Mouse (Mus musculus): Measurements from ENCODE around the gene Pml. TPM values are rescaled to one million over a fixed set of nuclear protein-coding genes. Genes with fewer than 3 reads are reported as not detected.

Pml gene
- polyA plus RNA-seq, 1 experiment from 2014 or later, result 4.0 TPM

DNA sequence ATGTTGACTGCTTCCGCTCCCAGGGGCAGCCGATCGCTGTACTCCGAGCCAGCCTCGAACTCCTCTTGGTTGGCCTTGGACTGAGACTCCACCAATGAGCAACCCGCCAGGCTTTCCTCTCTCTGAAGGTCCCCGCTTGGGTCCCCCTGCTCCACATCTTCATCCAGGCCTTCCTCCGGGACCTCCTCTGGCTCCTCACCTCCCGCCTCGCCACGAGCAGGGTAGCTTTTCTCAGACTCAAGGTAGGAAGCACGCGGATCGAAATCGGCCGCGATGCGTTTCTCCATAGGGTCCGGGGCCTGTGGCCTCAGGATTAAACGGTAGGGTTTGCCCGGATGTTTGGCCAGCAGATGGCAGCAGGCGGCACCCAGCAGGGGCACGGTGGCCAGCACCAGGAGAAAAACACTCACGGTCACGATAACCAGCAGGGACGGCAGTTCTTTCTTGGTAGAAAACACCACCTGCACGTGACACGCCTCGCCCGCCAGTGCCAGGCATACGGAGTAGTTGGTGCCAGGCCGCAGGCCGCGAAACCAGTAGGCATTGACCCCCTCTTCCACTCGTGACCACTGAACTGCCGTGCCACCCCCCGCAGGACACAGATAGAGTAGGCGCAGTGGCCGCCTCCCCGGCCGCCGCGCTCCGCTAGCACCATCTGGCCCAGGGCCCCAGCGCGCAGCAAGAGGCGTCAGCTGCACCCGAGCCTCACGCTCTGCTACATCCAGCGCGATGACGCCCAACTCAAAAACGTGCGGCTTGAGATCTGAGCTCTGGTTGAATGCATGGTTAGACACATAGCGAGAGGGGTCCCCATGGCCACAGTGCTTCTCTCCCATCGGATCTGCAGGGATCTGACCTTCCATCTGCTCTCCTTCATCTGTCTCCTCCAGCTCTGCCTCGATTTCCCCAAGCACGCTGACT, 51.5 kb downstream of the Pml start:
- Histone ChIP-seq H3K27ac (replicated peaks) (peak overlapping the region; percentile 87), H3K36me3 (no peaks in the 10 kb centered on the region), H3K4me1 (replicated peaks) (peaks cover 60% of the 10 kb centered on the region), H3K9me3 (no peaks in the 10 kb centered on the region), H3K9ac (peak overlapping the region; percentile 71), H3K4me3 (peak overlapping the region; percentile 37), H3K4me2 (peak overlapping the region; percentile 59), H3K27me3 (peaks cover 100% of the 10 kb centered on the region)
- ATAC-seq (ENCODE audit: low read depth), result no peak
- WGBS, result 1% methylated on average over 58 of the region's 58 CpGs

DNA sequence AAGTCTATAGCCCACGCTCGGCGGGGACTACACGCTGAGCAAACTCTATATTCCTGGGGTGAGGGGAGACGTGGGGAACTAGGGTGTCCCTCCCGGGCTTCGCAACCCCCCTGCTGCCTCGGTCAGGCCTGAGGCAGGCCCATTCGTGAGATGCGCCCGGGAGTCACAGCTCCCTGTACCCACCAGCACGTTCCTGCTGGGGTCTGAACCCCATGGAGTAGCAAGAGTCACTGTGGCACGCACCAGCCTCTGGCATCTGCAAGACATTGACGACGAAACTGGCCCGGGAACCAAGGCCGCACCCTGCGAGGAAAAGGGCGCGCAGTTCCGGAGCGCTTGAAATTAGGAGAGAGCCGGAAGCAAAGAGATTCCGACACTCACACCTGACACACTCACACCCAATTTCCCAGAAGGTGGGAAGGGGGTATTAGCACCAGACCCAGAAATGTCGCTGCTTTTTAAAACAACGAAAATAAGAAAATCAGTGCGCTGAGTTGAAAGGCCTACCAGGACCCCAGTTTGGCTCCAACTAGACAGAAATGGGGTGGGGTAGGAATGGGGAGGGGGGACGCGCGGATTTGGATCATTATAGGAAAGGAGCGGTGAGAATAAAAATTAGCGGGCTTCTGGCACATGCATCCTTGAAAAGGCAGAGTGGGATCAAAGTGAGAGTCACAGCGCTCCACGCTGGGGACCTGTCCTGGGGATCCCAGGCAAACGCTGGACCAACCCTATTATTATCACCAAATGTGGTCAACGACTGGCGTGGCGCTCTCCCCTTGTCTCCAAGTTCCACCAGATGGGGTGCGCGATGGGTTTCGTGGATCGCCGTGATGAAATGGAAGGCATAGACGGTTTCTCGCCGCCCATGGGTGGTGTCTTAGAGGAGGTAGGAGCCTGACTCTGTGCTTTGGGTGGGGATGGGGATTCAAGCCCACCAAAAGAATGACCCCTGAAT, 52.7 kb downstream of the Pml start:
- H3K4me1 ChIP-seq (replicated peaks), result peaks cover 49% of the 10 kb centered on the region
- WGBS, result 2% methylated on average over 46 of the region's 46 CpGs
- H3K27me3 ChIP-seq, result peaks cover 92% of the 10 kb centered on the region
- peak overlapping the region; percentile 37 for H3K4me3 ChIP-seq
- H3K36me3 ChIP-seq, result no peaks in the 10 kb centered on the region
- H3K9me3 ChIP-seq, result no peaks in the 10 kb centered on the region
- peak overlapping the region; percentile 71 for H3K9ac ChIP-seq
- H3K4me2 ChIP-seq, result peak overlapping the region; percentile 59
- peak overlapping the region; percentile 87 for H3K27ac ChIP-seq (replicated peaks)
- no peak for ATAC-seq (ENCODE audit: low read depth)

- Histone ChIP-seq H3K4me3 (peak overlapping the region; percentile 37), H3K9ac (peak overlapping the region; percentile 71), H3K9me3 (no peaks in the 10 kb centered on the region), H3K27me3 (peaks cover 86% of the 10 kb centered on the region), H3K36me3 (no peaks in the 10 kb centered on the region), H3K4me2 (peak overlapping the region; percentile 59), H3K27ac (replicated peaks) (peak overlapping the region; percentile 46; the same call in 1 of the 2 replicates), H3K4me1 (replicated peaks) (peaks cover 41% of the 10 kb centered on the region)
- ATAC-seq (ENCODE audit: low read depth), result no peak
- WGBS, result 2% methylated on average over 14 of the region's 14 CpGs
Observed at GRCm38 (mm10) chr9:58196141-58196540, 53.4 kb downstream of the Pml start.

DNA sequence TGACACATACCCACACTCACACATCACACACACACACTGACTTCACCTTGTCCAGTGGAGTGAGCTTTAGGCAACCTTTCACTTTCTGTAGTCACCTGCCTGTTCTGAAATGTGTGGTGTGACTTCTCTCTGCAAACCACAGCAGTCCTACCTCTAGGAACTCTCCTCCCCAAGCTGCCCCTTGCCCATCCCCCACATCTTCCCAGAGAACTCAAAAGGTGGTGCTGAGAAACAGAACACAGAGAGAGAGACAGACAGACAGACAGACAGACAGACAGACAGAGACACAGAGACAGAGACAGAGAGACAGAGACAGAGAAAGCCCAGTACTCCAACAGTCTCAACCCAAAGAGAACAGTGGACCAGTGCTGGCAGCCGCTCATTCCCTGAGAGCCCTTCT, 53.9 kb downstream of the Pml start:
- H3K9ac ChIP-seq, result peak overlapping the region; percentile 71
- no peaks in the 10 kb centered on the region for H3K9me3 ChIP-seq
- peaks cover 86% of the 10 kb centered on the region for H3K27me3 ChIP-seq
- H3K4me3 ChIP-seq, result peak overlapping the region; percentile 37
- H3K27ac ChIP-seq (replicated peaks), result peak overlapping the region; percentile 9; the same call in 1 of the 2 replicates
- ATAC-seq (ENCODE audit: low read depth), result no peak
- H3K4me2 ChIP-seq, result peak overlapping the region; percentile 59
- H3K36me3 ChIP-seq, result no peaks in the 10 kb centered on the region
- peaks cover 40% of the 10 kb centered on the region for H3K4me1 ChIP-seq (replicated peaks)
- 20% methylated on average over 1 of the region's 1 CpGs for WGBS

- no peak overlapping the region for H3K4me2 ChIP-seq
Observed at GRCm38 (mm10) chr9:58194222-58194621, 55.4 kb downstream of the Pml start.

GRCm38 (mm10) chr9:58184456-58184855, 65.1 kb downstream of the Pml start:
- Histone ChIP-seq H3K4me3 (no peak overlapping the region), H3K27me3 (no peaks in the 10 kb centered on the region), H3K4me1 (replicated peaks) (no peaks in the 10 kb centered on the region), H3K4me2 (no peak overlapping the region), H3K9me3 (no peaks in the 10 kb centered on the region), H3K36me3 (no peaks in the 10 kb centered on the region), H3K27ac (replicated peaks) (no peak overlapping the region), H3K9ac (no peak overlapping the region)
- no peak for ATAC-seq (ENCODE audit: low read depth)
- 75% methylated on average over 6 of the region's 6 CpGs for WGBS

More at GRCm38 (mm10) chr9:58194222-58194621, 55.4 kb downstream of the Pml start:
- peaks cover 74% of the 10 kb centered on the region for H3K27me3 ChIP-seq
- 71% methylated on average over 9 of the region's 9 CpGs for WGBS
- H3K27ac ChIP-seq (replicated peaks), result no peak overlapping the region
- H3K9me3 ChIP-seq, result no peaks in the 10 kb centered on the region
- H3K9ac ChIP-seq, result no peak overlapping the region
- no peak for ATAC-seq (ENCODE audit: low read depth)
- no peaks in the 10 kb centered on the region for H3K36me3 ChIP-seq
- H3K4me3 ChIP-seq, result no peak overlapping the region
- H3K4me1 ChIP-seq (replicated peaks), result peaks cover 34% of the 10 kb centered on the region

GRCm38 (mm10) chr9:58179390-58179789, 70.2 kb downstream of the Pml start:
- ATAC-seq (ENCODE audit: low read depth), result no peak
- H3K4me3 ChIP-seq, result no peak overlapping the region
- 81% methylated on average over 2 of the region's 2 CpGs for WGBS
- no peaks in the 10 kb centered on the region for H3K9me3 ChIP-seq
- no peaks in the 10 kb centered on the region for H3K36me3 ChIP-seq
- H3K4me1 ChIP-seq (replicated peaks), result peaks cover 10% of the 10 kb centered on the region
- H3K27ac ChIP-seq (replicated peaks), result no peak overlapping the region
- H3K4me2 ChIP-seq, result no peak overlapping the region
- no peak overlapping the region for H3K9ac ChIP-seq
- no peaks in the 10 kb centered on the region for H3K27me3 ChIP-seq

DNA sequence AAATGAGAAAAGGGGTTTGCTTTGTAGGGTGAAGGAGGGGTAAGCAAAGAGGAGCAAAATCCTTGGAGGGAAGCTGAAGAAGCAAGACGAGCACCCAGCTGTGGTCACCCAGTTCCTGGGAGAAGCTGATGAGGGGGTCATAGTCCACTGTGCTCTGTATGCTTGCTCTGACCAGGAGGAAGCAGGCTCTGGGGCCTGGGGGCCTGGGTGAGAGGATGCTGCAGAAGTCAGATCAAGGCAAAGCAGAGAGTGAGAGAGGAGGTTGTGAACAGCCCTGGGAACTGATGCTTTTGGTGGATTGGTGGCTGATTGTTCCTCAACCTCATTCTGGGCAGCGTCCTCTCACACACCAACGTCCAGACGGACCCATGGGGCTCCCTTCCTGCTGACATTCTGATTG, 72.4 kb downstream of the Pml start:
- no peak for ATAC-seq (ENCODE audit: low read depth)
- Histone ChIP-seq H3K4me2 (no peak overlapping the region), H3K4me1 (replicated peaks) (peaks cover 10% of the 10 kb centered on the region), H3K27ac (replicated peaks) (no peak overlapping the region), H3K9me3 (no peaks in the 10 kb centered on the region), H3K27me3 (no peaks in the 10 kb centered on the region), H3K36me3 (no peaks in the 10 kb centered on the region), H3K9ac (no peak overlapping the region), H3K4me3 (no peak overlapping the region)
- WGBS, result 52% methylated on average over 4 of the region's 4 CpGs

- H3K9me3 ChIP-seq, result no peaks in the 10 kb centered on the region
- H3K27ac ChIP-seq (replicated peaks), result no peak overlapping the region
- H3K9ac ChIP-seq, result no peak overlapping the region
- peaks cover 10% of the 10 kb centered on the region for H3K4me1 ChIP-seq (replicated peaks)
- H3K27me3 ChIP-seq, result no peaks in the 10 kb centered on the region
- H3K36me3 ChIP-seq, result no peaks in the 10 kb centered on the region
- 57% methylated on average over 5 of the region's 5 CpGs for WGBS
- no peak for ATAC-seq (ENCODE audit: low read depth)
- no peak overlapping the region for H3K4me3 ChIP-seq
- H3K4me2 ChIP-seq, result no peak overlapping the region
Observed at GRCm38 (mm10) chr9:58175745-58176487, 73.7 kb downstream of the Pml start.

- WGBS, result 21% methylated on average over 5 of the region's 5 CpGs
- H3K9me3 ChIP-seq, result no peaks in the 10 kb centered on the region
- no peak overlapping the region for H3K4me3 ChIP-seq
- H3K36me3 ChIP-seq, result no peaks in the 10 kb centered on the region
- no peaks in the 10 kb centered on the region for H3K27me3 ChIP-seq
- H3K4me2 ChIP-seq, result no peak overlapping the region
- ATAC-seq (ENCODE audit: low read depth), result peak; percentile 43; the same call in 1 of the 2 replicates
- peak overlapping the region; percentile 59 for H3K27ac ChIP-seq (replicated peaks)
- H3K4me1 ChIP-seq (replicated peaks), result peaks cover 10% of the 10 kb centered on the region
- no peak overlapping the region for H3K9ac ChIP-seq
Observed at GRCm38 (mm10) chr9:58174818-58175251, 74.8 kb downstream of the Pml start.

- H3K4me1 ChIP-seq (replicated peaks), result peaks cover 15% of the 10 kb centered on the region
- no peak overlapping the region for H3K4me2 ChIP-seq
- no peak overlapping the region for H3K4me3 ChIP-seq
- no peak overlapping the region for H3K9ac ChIP-seq
- no peak for ATAC-seq (ENCODE audit: low read depth)
- no peaks in the 10 kb centered on the region for H3K27me3 ChIP-seq
- no peak overlapping the region for H3K27ac ChIP-seq (replicated peaks)
- WGBS, result 69% methylated on average over 2 of the region's 2 CpGs
- no peaks in the 10 kb centered on the region for H3K36me3 ChIP-seq
- no peaks in the 10 kb centered on the region for H3K9me3 ChIP-seq
Observed at GRCm38 (mm10) chr9:58172863-58173262, 76.7 kb downstream of the Pml start.

All from neural tube, embryonic 13.5 days (tissue).